Mouse (Mus musculus) cortical plate, adult 2 months (tissue): ENCODE results near the gene Gm14819. TPM values are rescaled to one million over a fixed set of nuclear protein-coding genes. Genes with fewer than 3 reads are reported as not detected.
"Not testable (repeated sequence)": the region's sequence is repeated elsewhere in the genome, so short reads cannot be mapped to it uniquely, and the experiment has no call there.

ENCODE experiments used
- H3K27ac ChIP-seq: fragments of 200-500 bp; 2 replicates; pipeline ENCODE4 v1.5.1; 2012; ENCODE audit warnings: low read length, control low read depth, inconsistent platforms; ENCODE audit not compliant: insufficient read depth
- H3K4me1 ChIP-seq: fragments of 200-500 bp; 2 replicates; pipeline ENCODE4 v1.6.1; 2011; ENCODE audit warnings: low read length; ENCODE audit not compliant: control insufficient read depth, insufficient read depth
- H3K4me3 ChIP-seq: fragments of 200-500 bp; 2 replicates; pipeline ENCODE4 v1.5.1; 2011; ENCODE audit warnings: mild to moderate bottlenecking, low read length, control low read depth; ENCODE audit not compliant: insufficient read depth
- polyA plus RNA-seq: library from polyadenylated mRNA; depleted of rRNA; stranded (reverse); fragments of >200 nt; gene quantifications from 2 replicates; pipeline ENCODE4 v1.2.3, GENCODE M21; 2012; rRNA removed

The Gm14819 gene
- polyA plus RNA-seq, result not detected in 2 replicates

- not testable (repeated sequence) for H3K27ac ChIP-seq, H3K4me1 ChIP-seq, H3K4me3 ChIP-seq
These were observed at the start of gene Gm14819 for GRCm38 (mm10) chrX:35403883-35404282. Gene Gm14819, plus strand, starts transcription at chrX:35404183.
